Mouse (Mus musculus) kidney, adult 2 months (tissue): Measurements from ENCODE around the gene Pcbp2.

Experiments used
- CTCF ChIP-seq: fragments of 200-500 bp; conservative IDR thresholded peaks from 2 replicates; pipeline ENCODE4 v1.5.1; 2011; ENCODE audit warnings: low read depth, mild to moderate bottlenecking, control low read depth, low read length, moderate library complexity, mixed read lengths; ENCODE audit not compliant: insufficient read depth, insufficient read length
- POLR2A ChIP-seq: fragments of 200-500 bp; IDR thresholded peaks from one replicate; pipeline ENCODE4 v1.6.1; 2011; ENCODE audit warnings: low read depth, low read length, control low read depth

DNA sequence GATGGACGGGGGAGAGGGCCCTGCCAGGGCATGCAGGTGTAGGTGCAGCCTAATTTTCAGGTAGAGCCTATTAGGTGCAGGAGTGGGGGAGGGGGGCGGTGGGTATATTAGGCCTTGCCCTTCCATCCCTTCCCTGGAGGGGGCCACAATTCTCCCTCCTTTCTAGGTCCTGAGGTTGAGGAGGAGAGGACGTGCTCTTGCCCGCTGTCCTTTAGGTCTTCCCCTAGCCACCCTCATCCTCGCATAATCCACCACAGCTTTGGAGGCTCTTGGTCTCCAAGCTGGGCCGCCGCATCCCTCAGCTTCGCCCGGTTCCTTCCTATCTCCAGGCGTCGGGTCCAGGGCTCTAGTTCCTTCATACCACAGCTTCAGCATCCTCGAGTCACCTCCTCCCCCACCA lies 46.0 kb downstream of the Pcbp2 start:
- no peak for TF ChIP-seq CTCF
- no peak for TF ChIP-seq POLR2A
